Mouse (Mus musculus) layer of hippocampus, adult 2 months (tissue): ENCODE results near the gene Zfp423. TPM values are rescaled to one million over a fixed set of nuclear protein-coding genes. Genes with fewer than 3 reads are reported as not detected.

Source experiments
- DNase-seq, 2 experiments: peaks; one replicate each; pipeline ENCODE4 v3.0.0; 2022; ENCODE audit warnings: low spot score in 2 of 2
- H3K27ac ChIP-seq: fragments of 200-600 bp; 2 replicates; pipeline ENCODE4 v1.8.1; 2022
- H3K4me3 ChIP-seq: fragments of 200-600 bp; 2 replicates; pipeline ENCODE4 v1.8.1; 2022; ENCODE audit warnings: mild to moderate bottlenecking
- CTCF ChIP-seq: fragments of 200-600 bp; conservative IDR thresholded peaks from 2 replicates; pipeline ENCODE4 v1.8.1; 2022; ENCODE audit warnings: antibody characterized with exemption, mild to moderate bottlenecking, moderate library complexity
- total RNA-seq, 2 experiments: library from RNA; stranded (reverse); gene quantifications; 2 replicates each; pipeline ENCODE4 v1.2.3; 2021

Gene Zfp423
- total RNA-seq, 2 experiments from 2014 or later: 24.0 to 26.6 TPM

- peak; percentile 61 for TF ChIP-seq CTCF
- H3K27ac ChIP-seq: no peak overlapping the region
- H3K4me3 ChIP-seq: no peak overlapping the region
- no peak for DNase-seq
Measured at GRCm38 (mm10) chr8:87747582-87747981, 211.8 kb downstream of the Zfp423 start.

DNA sequence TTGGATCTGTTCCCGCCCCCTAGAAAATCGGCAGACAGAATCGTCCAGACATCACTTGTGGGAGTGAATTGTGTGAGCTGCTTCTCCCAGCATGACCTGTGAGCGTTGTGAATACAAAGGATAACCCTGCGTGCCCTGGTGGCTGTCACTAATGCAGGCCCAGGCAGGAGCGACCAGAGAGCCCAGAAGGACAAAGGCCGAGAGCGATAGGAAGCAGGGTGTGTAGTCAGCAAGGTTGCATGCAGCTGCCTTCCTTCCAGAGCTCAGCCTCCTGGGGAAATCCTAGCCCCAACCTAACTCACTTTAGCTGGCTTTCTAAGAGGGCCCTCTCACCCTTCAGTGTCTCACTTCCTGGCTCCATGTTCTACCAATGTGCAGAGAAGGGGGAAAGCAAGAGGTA, 212.3 kb downstream of the Zfp423 start:
- Histone ChIP-seq H3K27ac (no peak overlapping the region), H3K4me3 (no peak overlapping the region)
- no peak for DNase-seq
- TF ChIP-seq CTCF: no peak

DNA sequence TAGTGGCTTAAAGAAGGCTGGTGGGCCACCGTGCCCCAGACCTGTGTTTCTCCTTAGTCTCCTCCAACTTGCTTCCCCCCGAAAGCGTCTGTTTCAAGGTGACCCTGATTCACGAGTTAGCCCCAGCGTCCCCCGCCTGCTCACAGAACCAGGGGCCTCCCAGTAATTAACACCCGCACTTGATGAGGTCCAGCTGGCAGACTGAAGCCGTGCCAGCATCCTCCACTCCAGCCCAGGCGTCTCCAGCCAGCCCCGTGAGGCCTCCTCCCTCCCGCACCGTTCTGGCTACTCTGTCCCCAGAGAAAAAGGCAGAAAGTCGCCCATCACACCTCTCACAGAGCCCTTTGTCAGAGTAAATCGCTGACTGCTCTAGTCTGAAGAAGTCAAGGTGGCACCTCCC, 213.3 kb downstream of the Zfp423 start:
- TF ChIP-seq CTCF: no peak
- Histone ChIP-seq H3K27ac (no peak overlapping the region), H3K4me3 (no peak overlapping the region)
- DNase-seq: no peak

DNA sequence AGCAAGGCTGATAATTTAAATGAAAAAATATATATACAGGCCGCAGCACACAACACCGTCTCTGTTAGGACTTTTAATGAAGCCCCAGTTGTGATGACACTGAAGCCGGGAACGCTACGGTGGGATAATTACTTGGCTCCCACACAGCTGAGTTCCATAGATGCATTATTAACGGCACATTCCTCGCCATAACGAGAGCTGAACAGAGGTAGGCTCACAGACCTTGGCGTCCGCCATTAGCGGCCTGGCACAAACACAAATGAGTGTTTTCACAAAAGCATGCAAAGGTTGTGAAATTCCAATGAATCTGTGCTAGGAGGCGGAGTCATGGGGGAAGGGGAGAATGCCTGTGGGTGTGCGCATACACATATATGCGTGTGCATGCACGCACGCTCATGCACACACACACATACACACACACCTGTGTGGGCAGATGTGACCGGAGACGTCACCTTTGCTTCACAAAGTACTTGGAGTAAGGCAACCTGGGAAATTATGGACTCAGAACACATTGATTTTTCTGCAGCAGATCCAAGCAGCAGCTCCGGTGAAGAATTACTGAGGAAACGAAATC, 214.2 kb downstream of the Zfp423 start:
- no peak overlapping the region for H3K4me3 ChIP-seq
- TF ChIP-seq CTCF: no peak
- H3K27ac ChIP-seq: no peak overlapping the region
- no peak for DNase-seq

GRCm38 (mm10) chr8:87744556-87744955, 214.8 kb downstream of the Zfp423 start:
- H3K27ac ChIP-seq: no peak overlapping the region
- no peak for TF ChIP-seq CTCF

GRCm38 (mm10) chr8:87742016-87742415, 217.4 kb downstream of the Zfp423 start:
- TF ChIP-seq CTCF: no peak
- Histone ChIP-seq H3K4me3 (no peak overlapping the region), H3K27ac (no peak overlapping the region)
- no peak for DNase-seq

More at GRCm38 (mm10) chr8:87744556-87744955, 214.8 kb downstream of the Zfp423 start:
- no peak for DNase-seq
- no peak overlapping the region for H3K4me3 ChIP-seq

GRCm38 (mm10) chr8:87740946-87741530, 218.4 kb downstream of the Zfp423 start:
- no peak overlapping the region for H3K27ac ChIP-seq
- DNase-seq: no peak
- no peak for TF ChIP-seq CTCF
- H3K4me3 ChIP-seq: no peak overlapping the region

DNA sequence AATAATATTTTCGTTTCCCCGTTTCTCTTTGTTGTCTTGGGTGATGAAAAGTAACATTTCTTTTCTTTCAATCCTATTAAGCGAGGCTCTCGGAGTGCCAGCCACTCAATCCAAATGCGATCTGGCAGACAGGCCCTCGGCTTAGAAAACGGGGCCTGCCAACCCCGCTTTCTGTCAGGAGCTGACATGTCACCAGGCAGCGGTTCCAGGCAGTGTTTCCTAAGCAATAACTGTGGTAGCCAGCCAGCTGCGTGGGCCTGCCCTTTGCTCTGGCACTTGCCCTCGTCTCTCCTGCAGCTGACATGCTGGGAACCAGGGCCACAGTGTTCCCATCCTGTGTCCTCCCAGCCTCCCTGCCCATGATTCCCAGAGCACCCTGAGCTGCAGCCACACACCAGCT, 221.5 kb downstream of the Zfp423 start:
- TF ChIP-seq CTCF: no peak
- DNase-seq: no peak
- no peak overlapping the region for H3K27ac ChIP-seq
- no peak overlapping the region for H3K4me3 ChIP-seq

DNA sequence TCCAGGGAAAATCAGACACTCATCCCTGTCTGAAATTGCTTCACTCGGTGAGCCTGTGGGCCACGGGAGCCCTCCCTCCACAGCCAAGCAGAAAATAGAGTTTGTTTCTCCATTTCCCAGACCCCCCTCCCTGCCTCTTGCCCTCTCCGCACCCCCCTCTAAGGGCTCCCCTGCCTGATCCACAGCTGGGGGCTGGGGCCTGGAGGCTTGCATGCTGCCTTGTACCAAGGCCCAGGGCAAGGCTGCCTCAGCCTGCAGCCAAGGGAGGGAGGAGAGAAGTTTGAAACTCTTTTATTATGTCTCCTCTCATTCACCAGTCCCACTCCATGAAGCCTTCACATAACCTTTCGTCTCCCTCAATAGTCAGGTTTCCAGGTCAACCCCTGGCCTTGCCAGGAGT, 224.5 kb downstream of the Zfp423 start:
- TF ChIP-seq CTCF: no peak
- Histone ChIP-seq H3K4me3 (no peak overlapping the region), H3K27ac (no peak overlapping the region)
- DNase-seq: no peak

DNA sequence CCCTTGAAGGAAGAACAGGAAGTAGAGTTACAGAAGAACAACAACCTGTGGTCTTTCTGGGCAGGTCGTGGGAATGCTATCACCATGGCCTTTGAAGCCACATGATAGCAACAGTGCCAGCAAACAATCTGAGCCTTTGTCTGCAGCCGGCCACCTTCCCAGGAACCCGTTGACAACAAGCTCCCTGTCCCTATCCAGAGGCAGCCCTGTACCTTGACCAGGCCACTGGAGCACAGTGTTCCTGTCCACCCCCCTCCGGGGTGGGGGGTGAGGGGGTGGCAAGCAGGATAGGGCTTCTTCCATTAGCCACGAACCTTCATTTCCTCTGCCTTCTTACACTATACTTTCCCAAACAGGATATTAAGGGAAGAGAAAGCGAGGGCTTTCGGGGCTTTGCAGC, 224.9 kb downstream of the Zfp423 start:
- no peak for DNase-seq
- no peak overlapping the region for H3K4me3 ChIP-seq
- TF ChIP-seq CTCF: no peak
- no peak overlapping the region for H3K27ac ChIP-seq

GRCm38 (mm10) chr8:87731062-87731461, 228.3 kb downstream of the Zfp423 start:
- Histone ChIP-seq H3K27ac (no peak overlapping the region), H3K4me3 (no peak overlapping the region)
- peak; percentile 45 to 59 for DNase-seq
- no peak for TF ChIP-seq CTCF

- no peak for DNase-seq
- no peak overlapping the region for H3K27ac ChIP-seq
- H3K4me3 ChIP-seq: no peak overlapping the region
- TF ChIP-seq CTCF: no peak
Measured at GRCm38 (mm10) chr8:87723015-87723414, 236.4 kb downstream of the Zfp423 start.

DNA sequence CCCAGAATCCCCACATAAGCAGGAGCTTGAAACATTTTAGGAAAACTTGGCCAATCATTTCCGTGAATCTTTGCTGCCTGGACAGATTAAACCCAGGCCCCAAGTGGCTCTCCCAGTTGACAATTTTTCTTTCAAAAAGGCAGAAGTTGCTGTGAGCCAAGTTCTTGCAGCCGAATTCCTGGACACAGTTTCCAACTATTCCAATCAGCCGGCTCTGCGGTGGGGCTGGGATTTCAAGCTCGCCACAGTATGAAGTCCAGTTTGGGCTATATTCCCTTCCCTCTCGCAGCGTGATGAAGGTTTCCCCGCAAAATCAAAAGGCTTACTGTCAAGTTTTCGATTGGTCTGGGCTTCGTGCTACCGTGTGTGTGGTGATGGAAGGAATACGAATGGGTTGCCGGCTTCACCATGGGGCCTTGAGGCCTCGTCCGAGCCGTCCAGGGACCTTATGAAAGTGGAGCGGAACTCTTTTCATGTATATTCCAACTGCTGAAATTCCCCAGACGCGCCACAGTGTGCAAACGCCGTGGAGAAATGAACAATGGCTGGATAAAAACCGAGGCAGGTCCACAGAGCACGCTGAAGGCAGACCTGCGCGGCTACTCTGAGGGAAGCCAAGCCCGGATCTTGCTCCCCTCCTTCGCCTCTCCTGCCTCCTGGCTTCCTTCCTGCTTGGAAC, 240.1 kb downstream of the Zfp423 start:
- H3K4me3 ChIP-seq: no peak overlapping the region
- no peak for TF ChIP-seq CTCF
- no peak for DNase-seq
- H3K27ac ChIP-seq: no peak overlapping the region

DNA sequence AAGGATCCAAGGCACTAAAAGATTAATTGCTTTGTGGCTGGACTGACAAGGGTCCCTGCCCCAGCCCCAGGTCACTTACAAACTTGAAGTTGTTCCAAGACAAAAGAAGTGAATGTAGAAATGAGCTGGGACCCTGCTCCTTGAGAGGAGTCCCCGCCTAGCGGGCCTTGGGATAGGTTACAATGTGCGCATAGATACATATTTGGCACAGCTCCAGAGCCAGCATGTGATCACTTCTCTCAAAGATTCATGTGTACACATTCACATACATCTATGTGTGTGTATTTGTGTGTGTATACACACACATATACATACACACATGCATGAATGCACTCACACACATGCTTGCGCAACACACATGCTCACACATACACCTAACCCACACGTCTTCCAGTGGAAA, 241.9 kb downstream of the Zfp423 start:
- H3K4me3 ChIP-seq: no peak overlapping the region
- no peak for DNase-seq
- no peak for TF ChIP-seq CTCF
- H3K27ac ChIP-seq: no peak overlapping the region
